Mouse (Mus musculus) kidney, adult 2 months (tissue): ENCODE measurements at regions not wholly inside any gene's neighbourhood (a gene's known extent, or its start where the extent isn't known, plus 50 kb on each side); places are given as distances from the start of the nearest gene placed in this dataset.

Experiments
- CTCF ChIP-seq: fragments of 200-500 bp; conservative IDR thresholded peaks from 2 replicates; pipeline ENCODE4 v1.5.1; 2011; ENCODE audit warnings: low read depth, mild to moderate bottlenecking, control low read depth, low read length, moderate library complexity, mixed read lengths; ENCODE audit not compliant: insufficient read depth, insufficient read length
- POLR2A ChIP-seq: fragments of 200-500 bp; IDR thresholded peaks from one replicate; pipeline ENCODE4 v1.6.1; 2011; ENCODE audit warnings: low read depth, low read length, control low read depth

DNA sequence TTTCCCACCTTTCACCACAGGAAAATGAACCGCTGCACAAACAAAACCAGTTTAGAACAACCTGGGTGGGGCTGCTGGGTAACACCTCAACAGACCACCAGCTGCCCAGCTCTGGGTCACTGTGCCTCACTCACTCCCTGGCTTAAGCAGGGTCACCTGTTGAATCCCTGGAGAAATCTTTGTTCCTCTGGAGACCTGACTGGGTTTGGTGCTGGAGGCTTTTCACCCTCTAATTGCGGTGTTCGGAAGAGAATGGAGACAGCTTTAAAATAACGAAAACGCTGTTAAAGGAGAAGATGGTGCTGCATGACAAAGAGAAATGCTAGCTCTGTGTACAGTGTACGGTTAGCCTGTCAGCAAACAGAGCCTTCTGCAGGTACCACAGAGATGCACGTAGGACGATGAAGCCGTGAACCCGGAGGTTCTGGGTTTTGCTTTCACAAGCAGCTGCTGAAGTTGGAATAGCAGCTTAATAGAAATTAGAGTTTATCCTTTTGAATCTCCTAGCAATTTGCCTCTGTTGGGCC, 218.6 kb upstream of the Sp4 start:
- TF ChIP-seq CTCF (no peak), POLR2A (no peak)
